Mouse (Mus musculus) cerebellum, adult 2 months (tissue): ENCODE measurements around the gene Ccdc154.

ENCODE experiments used
- CTCF ChIP-seq: fragments of 200-500 bp; IDR thresholded peaks from 2 replicates; pipeline ENCODE4 v1.5.1; 2011; ENCODE audit warnings: low read depth, mild to moderate bottlenecking, control low read depth, low read length, moderate library complexity, borderline replicate concordance; ENCODE audit not compliant: insufficient read depth
- POLR2A ChIP-seq: fragments of 200-500 bp; IDR thresholded peaks from 2 replicates; pipeline ENCODE4 v1.6.1; 2011; ENCODE audit warnings: low read length, control low read depth, borderline replicate concordance; ENCODE audit not compliant: insufficient read depth

DNA sequence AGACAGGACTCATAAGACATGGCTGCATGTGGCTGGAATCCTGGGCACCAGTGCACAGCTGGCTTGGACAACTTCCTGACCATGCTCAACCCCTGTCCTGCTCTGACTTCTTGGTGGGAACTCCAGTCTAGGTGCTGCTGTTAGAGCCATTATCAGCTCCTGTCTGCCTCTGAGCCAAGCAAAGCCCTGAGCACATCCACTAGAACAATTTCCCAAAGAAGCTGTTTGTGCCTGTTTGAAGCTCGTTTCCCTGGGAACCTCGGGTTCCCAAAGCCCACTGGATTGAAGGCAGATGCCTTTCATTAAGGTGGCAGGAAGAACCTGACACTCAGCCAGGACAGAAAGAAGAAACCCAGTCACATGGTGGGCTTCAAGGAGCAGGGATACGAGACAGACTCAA lies 41.9 kb upstream of the Ccdc154 start, which contains the start of gene Ptx4:
- TF ChIP-seq CTCF (no peak), POLR2A (no peak)
